Mouse (Mus musculus): Measurements from ENCODE around the gene Csnk2a2. TPM values are rescaled to one million over a fixed set of nuclear protein-coding genes. Genes with fewer than 3 reads are reported as not detected.

Csnk2a2 gene
- polyA plus RNA-seq, 1 experiment from 2014 or later = 17.5 TPM

DNA sequence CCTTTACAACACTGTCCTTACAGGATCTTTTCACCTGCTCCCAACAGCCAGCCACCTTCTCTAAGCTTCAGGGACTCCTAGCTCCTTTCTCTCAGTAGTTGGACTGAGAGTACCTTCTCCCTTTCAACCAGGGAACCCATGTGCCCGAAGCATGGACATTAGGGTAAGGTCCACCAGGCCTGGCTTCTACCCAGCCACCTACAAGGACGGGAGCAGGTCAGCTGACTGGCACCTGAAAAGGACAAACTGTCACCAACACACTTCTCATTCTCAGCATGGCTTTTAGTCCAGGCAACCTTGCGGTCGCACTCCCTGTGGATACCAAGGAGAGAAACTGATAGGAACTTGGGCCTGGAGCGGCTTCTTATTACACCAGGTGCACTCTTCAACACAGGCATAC lies 39.6 kb downstream of the Csnk2a2 start:
- ATAC-seq (replicated peaks; ENCODE audit: low FRiP score, low TSS enrichment, low read depth) (no peak), DNase-seq (ENCODE audit: low spot score) (no peak)
- no peak overlapping the region for H3K9ac ChIP-seq (ENCODE audit: low read length)
- no peaks in the 10 kb centered on the region for H3K27me3 ChIP-seq (replicated peaks; ENCODE audit: control insufficient read depth, insufficient read depth, low read length)
- 94% methylated on average over 5 of the region's 5 CpGs for WGBS
- H3K4me2 ChIP-seq (ENCODE audit: low read length) = no peak overlapping the region
- H3K4me1 ChIP-seq (replicated peaks; ENCODE audit: control insufficient read depth, insufficient read depth, low read length) = no peaks in the 10 kb centered on the region
- no peak overlapping the region for H3K27ac ChIP-seq (ENCODE audit: low read depth)
- no peaks in the 10 kb centered on the region for H3K9me3 ChIP-seq (ENCODE audit: control insufficient read depth, low read length)
- H3K4me3 ChIP-seq (ENCODE audit: low read depth, low read length) = no peak overlapping the region
- peaks cover 80% of the 10 kb centered on the region for H3K36me3 ChIP-seq (ENCODE audit: control insufficient read depth, insufficient read depth, low read length)

- ATAC-seq (replicated peaks; ENCODE audit: low FRiP score, low TSS enrichment, low read depth) (no peak), DNase-seq (ENCODE audit: low spot score) (no peak)
- Histone ChIP-seq H3K4me3 (ENCODE audit: low read depth, low read length) (no peak overlapping the region), H3K4me1 (replicated peaks; ENCODE audit: control insufficient read depth, insufficient read depth, low read length) (no peaks in the 10 kb centered on the region), H3K27me3 (replicated peaks; ENCODE audit: control insufficient read depth, insufficient read depth, low read length) (no peaks in the 10 kb centered on the region), H3K9me3 (ENCODE audit: control insufficient read depth, low read length) (no peaks in the 10 kb centered on the region), H3K4me2 (ENCODE audit: low read length) (no peak overlapping the region), H3K36me3 (ENCODE audit: control insufficient read depth, insufficient read depth, low read length) (peaks cover 54% of the 10 kb centered on the region), H3K27ac (ENCODE audit: low read depth) (no peak overlapping the region), H3K9ac (ENCODE audit: low read length) (no peak overlapping the region)
- WGBS = 86% methylated on average over 7 of the region's 7 CpGs
Observed at GRCm38 (mm10) chr8:95447661-95448060, 42.2 kb downstream of the Csnk2a2 start.

GRCm38 (mm10) chr8:95445042-95445441 lies 44.8 kb downstream of the Csnk2a2 start:
- Histone ChIP-seq H3K4me3 (ENCODE audit: low read depth, low read length) (no peak overlapping the region), H3K27ac (ENCODE audit: low read depth) (no peak overlapping the region), H3K9me3 (ENCODE audit: control insufficient read depth, low read length) (no peaks in the 10 kb centered on the region), H3K4me1 (replicated peaks; ENCODE audit: control insufficient read depth, insufficient read depth, low read length) (no peaks in the 10 kb centered on the region), H3K36me3 (ENCODE audit: control insufficient read depth, insufficient read depth, low read length) (peaks cover 29% of the 10 kb centered on the region), H3K27me3 (replicated peaks; ENCODE audit: control insufficient read depth, insufficient read depth, low read length) (no peaks in the 10 kb centered on the region), H3K4me2 (ENCODE audit: low read length) (no peak overlapping the region), H3K9ac (ENCODE audit: low read length) (no peak overlapping the region)
- 90% methylated on average over 4 of the region's 4 CpGs for WGBS
- ATAC-seq (replicated peaks; ENCODE audit: low FRiP score, low TSS enrichment, low read depth) (no peak), DNase-seq (ENCODE audit: low spot score) (no peak)

GRCm38 (mm10) chr8:95441491-95442039 lies 48.3 kb downstream of the Csnk2a2 start:
- Histone ChIP-seq H3K27ac (ENCODE audit: low read depth) (no peak overlapping the region), H3K4me2 (ENCODE audit: low read length) (no peak overlapping the region), H3K4me1 (replicated peaks; ENCODE audit: control insufficient read depth, insufficient read depth, low read length) (no peaks in the 10 kb centered on the region), H3K4me3 (ENCODE audit: low read depth, low read length) (no peak overlapping the region), H3K27me3 (replicated peaks; ENCODE audit: control insufficient read depth, insufficient read depth, low read length) (no peaks in the 10 kb centered on the region), H3K9ac (ENCODE audit: low read length) (no peak overlapping the region), H3K36me3 (ENCODE audit: control insufficient read depth, insufficient read depth, low read length) (no peaks in the 10 kb centered on the region), H3K9me3 (ENCODE audit: control insufficient read depth, low read length) (no peaks in the 10 kb centered on the region)
- DNase-seq (ENCODE audit: low spot score) = no peak
- ATAC-seq (replicated peaks; ENCODE audit: low FRiP score, low TSS enrichment, low read depth) = no peak
- 42% methylated on average over 5 of the region's 5 CpGs for WGBS

DNA sequence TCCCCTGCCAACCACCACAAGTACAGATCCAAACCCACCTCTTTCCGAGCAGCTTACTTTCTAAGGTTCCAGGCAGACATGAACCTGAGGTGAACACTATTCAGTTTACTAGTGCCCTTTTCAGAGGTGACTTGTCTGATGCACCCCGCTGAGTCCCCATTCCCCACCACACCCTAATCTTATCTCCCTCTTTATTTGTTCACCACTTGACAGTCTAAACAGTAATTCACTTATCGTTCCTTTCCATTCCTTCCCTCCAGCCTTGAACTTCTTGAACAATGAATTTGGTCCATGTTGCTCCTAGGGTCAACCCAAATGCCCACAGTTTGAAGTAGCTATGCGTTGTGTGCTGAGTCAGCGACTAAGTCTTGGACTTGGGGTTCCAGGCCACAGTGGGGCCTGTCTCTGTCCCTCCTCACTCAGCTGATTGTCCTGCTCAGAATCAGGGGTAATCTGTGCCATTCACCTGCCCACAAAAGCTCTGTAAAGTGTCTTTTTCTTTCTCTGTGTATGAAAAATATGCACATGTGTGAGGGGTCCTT lies 49.6 kb downstream of the Csnk2a2 start:
- Histone ChIP-seq H3K36me3 (ENCODE audit: control insufficient read depth, insufficient read depth, low read length) (no peaks in the 10 kb centered on the region), H3K4me3 (ENCODE audit: low read depth, low read length) (no peak overlapping the region), H3K4me2 (ENCODE audit: low read length) (no peak overlapping the region), H3K9ac (ENCODE audit: low read length) (no peak overlapping the region), H3K27ac (ENCODE audit: low read depth) (no peak overlapping the region), H3K4me1 (replicated peaks; ENCODE audit: control insufficient read depth, insufficient read depth, low read length) (no peaks in the 10 kb centered on the region), H3K27me3 (replicated peaks; ENCODE audit: control insufficient read depth, insufficient read depth, low read length) (no peaks in the 10 kb centered on the region), H3K9me3 (ENCODE audit: control insufficient read depth, low read length) (no peaks in the 10 kb centered on the region)
- no peak for ATAC-seq (replicated peaks; ENCODE audit: low FRiP score, low TSS enrichment, low read depth)
- DNase-seq (ENCODE audit: low spot score) = no peak
- WGBS = 79% methylated on average over 5 of the region's 5 CpGs

DNA sequence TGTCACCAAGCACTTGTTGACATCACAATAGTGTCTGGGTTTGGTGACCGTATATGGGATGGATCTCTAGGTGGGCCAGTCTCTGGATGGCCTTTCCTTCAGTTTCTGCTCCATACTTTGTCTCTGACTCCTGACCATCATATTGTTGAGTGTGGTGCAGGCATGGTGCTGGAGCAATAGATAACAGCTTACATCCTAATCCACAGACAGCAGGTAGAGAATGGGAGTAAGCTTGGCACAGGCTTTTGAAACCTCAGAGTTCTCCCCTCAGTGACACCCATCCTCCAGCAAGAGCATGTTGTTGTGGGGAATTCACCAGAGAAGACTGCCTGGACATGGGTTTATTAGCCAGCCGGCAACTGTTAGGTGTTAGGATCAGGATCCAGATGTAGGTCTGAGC lies 50.4 kb downstream of the Csnk2a2 start:
- Histone ChIP-seq H3K27ac (ENCODE audit: low read depth) (no peak overlapping the region), H3K9me3 (ENCODE audit: control insufficient read depth, low read length) (no peaks in the 10 kb centered on the region), H3K4me1 (replicated peaks; ENCODE audit: control insufficient read depth, insufficient read depth, low read length) (no peaks in the 10 kb centered on the region), H3K4me3 (ENCODE audit: low read depth, low read length) (no peak overlapping the region), H3K36me3 (ENCODE audit: control insufficient read depth, insufficient read depth, low read length) (no peaks in the 10 kb centered on the region), H3K4me2 (ENCODE audit: low read length) (no peak overlapping the region), H3K27me3 (replicated peaks; ENCODE audit: control insufficient read depth, insufficient read depth, low read length) (no peaks in the 10 kb centered on the region), H3K9ac (ENCODE audit: low read length) (no peak overlapping the region)
- DNase-seq (ENCODE audit: low spot score) = no peak
- WGBS = 97% methylated on average over 2 of the region's 2 CpGs
- no peak for ATAC-seq (replicated peaks; ENCODE audit: low FRiP score, low TSS enrichment, low read depth)

DNA sequence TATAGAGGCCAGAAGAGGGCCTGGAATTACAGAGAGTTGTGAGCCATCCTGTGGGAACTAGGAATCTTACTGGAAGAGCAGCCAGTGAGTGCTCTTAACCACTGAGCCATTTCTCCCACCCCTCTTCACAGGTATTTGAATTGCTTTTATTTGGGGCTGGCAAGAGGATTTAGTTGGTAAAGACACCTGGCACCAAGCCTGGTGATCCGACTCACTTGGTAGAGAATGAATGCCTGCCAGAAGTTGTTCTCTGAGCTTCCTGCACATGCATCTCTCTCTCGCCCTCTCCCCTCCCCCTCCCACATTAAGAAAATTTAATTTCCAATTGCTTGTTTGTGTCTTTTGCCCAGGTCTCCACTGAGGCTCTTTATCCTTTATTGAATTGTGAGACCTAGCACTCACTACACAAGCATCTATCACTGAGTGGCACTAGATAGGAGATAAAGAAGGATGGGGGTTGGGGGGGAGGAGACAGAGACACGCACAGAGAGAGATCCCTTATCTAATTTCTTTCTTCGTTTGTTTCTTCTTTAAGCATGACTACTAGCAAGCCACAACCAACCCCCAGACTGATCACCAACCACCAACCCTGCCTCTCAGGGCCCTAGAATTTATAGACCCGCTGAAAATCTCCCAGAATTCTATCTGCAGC lies 52.4 kb downstream of the Csnk2a2 start:
- Histone ChIP-seq H3K36me3 (ENCODE audit: control insufficient read depth, insufficient read depth, low read length) (no peaks in the 10 kb centered on the region), H3K27ac (ENCODE audit: low read depth) (no peak overlapping the region), H3K4me3 (ENCODE audit: low read depth, low read length) (no peak overlapping the region), H3K27me3 (replicated peaks; ENCODE audit: control insufficient read depth, insufficient read depth, low read length) (no peaks in the 10 kb centered on the region), H3K4me1 (replicated peaks; ENCODE audit: control insufficient read depth, insufficient read depth, low read length) (peaks cover 16% of the 10 kb centered on the region), H3K9me3 (ENCODE audit: control insufficient read depth, low read length) (no peaks in the 10 kb centered on the region), H3K4me2 (ENCODE audit: low read length) (no peak overlapping the region), H3K9ac (ENCODE audit: low read length) (no peak overlapping the region)
- no peak for ATAC-seq (replicated peaks; ENCODE audit: low FRiP score, low TSS enrichment, low read depth)
- 49% methylated on average over 5 of the region's 5 CpGs for WGBS
- DNase-seq (ENCODE audit: low spot score) = no peak

DNA sequence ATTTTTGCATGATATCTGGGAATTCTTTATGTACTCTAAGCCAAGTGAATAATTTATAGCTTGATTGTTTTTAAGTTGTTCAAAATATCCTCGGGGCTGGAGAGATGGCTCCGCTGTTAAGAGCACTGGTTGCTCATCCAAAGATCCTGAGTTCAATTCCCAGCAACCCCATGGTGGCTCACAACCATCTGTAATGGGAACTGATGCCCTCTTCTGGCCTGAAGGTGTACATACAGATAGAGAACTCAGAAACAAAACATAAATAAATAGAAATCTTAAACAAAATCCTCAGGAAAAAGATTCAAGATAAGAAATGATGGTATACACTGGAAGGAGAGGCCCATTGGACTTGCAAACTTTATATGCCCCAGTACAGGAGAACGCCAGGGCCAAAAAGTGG lies 53.9 kb downstream of the Csnk2a2 start:
- DNase-seq (ENCODE audit: low spot score) (no peak), ATAC-seq (replicated peaks; ENCODE audit: low FRiP score, low TSS enrichment, low read depth) (no peak)
- Histone ChIP-seq H3K4me1 (replicated peaks; ENCODE audit: control insufficient read depth, insufficient read depth, low read length) (peaks cover 17% of the 10 kb centered on the region), H3K4me3 (ENCODE audit: low read depth, low read length) (no peak overlapping the region), H3K27ac (ENCODE audit: low read depth) (no peak overlapping the region), H3K9me3 (ENCODE audit: control insufficient read depth, low read length) (no peaks in the 10 kb centered on the region), H3K9ac (ENCODE audit: low read length) (no peak overlapping the region), H3K4me2 (ENCODE audit: low read length) (no peak overlapping the region), H3K36me3 (ENCODE audit: control insufficient read depth, insufficient read depth, low read length) (no peaks in the 10 kb centered on the region), H3K27me3 (replicated peaks; ENCODE audit: control insufficient read depth, insufficient read depth, low read length) (no peaks in the 10 kb centered on the region)
- 93% methylated on average over 3 of the region's 3 CpGs for WGBS

GRCm38 (mm10) chr8:95435471-95435870 lies 54.4 kb downstream of the Csnk2a2 start:
- WGBS = 89% methylated on average over 9 of the region's 9 CpGs
- Histone ChIP-seq H3K36me3 (ENCODE audit: control insufficient read depth, insufficient read depth, low read length) (no peaks in the 10 kb centered on the region), H3K27me3 (replicated peaks; ENCODE audit: control insufficient read depth, insufficient read depth, low read length) (no peaks in the 10 kb centered on the region), H3K4me1 (replicated peaks; ENCODE audit: control insufficient read depth, insufficient read depth, low read length) (peaks cover 18% of the 10 kb centered on the region), H3K9me3 (ENCODE audit: control insufficient read depth, low read length) (no peaks in the 10 kb centered on the region), H3K4me3 (ENCODE audit: low read depth, low read length) (peak overlapping the region; percentile 91; the same call in 1 of the 2 replicates), H3K27ac (ENCODE audit: low read depth) (no peak overlapping the region), H3K4me2 (ENCODE audit: low read length) (no peak overlapping the region), H3K9ac (ENCODE audit: low read length) (no peak overlapping the region)
- DNase-seq (ENCODE audit: low spot score) = no peak
- ATAC-seq (replicated peaks; ENCODE audit: low FRiP score, low TSS enrichment, low read depth) = no peak
